Mouse (Mus musculus) E14TG2a.4 (cell line): ENCODE data around the gene Nexmif.
"Not testable (repeated sequence)": the region's sequence is repeated elsewhere in the genome, so short reads cannot be mapped to it uniquely, and the experiment has no call there.

Experiments
- H3K27me3 ChIP-seq: 2 replicates; pipeline ENCODE4 v1.6.1; 2014; ENCODE audit warnings: low read length, control low read depth; ENCODE audit not compliant: insufficient read depth
- H3K36me3 ChIP-seq: 2 replicates; pipeline ENCODE4 v1.6.1; 2014; ENCODE audit warnings: low read length, control low read depth; ENCODE audit not compliant: insufficient read depth
- H3K4me1 ChIP-seq: replicated peaks from 2 replicates; pipeline ENCODE4 v1.6.1; 2014; ENCODE audit warnings: low read depth, low read length, control low read depth
- H3K4me3 ChIP-seq: replicated peaks from 2 replicates; pipeline ENCODE4 v1.5.1; 2014; ENCODE audit warnings: mild to moderate bottlenecking, low read length
- H3K9me3 ChIP-seq: 2 replicates; pipeline ENCODE4 v1.6.1; 2014; ENCODE audit warnings: low read length, control low read depth
- CTCF ChIP-seq: conservative IDR thresholded peaks from 2 replicates; pipeline ENCODE4 v1.5.1; 2014; ENCODE audit warnings: low read length
- NANOG ChIP-seq: IDR thresholded peaks from 2 replicates; pipeline ENCODE4 v1.6.1; 2014; ENCODE audit warnings: borderline replicate concordance, low read length, mixed read lengths
- POU5F1 ChIP-seq: IDR thresholded peaks from 2 replicates; pipeline ENCODE4 v1.6.1; 2014; ENCODE audit warnings: low read length, borderline replicate concordance

Gene Nexmif

GRCm38 (mm10) chrX:104150072-104150471 is 50.9 kb downstream of the Nexmif start:
- Histone ChIP-seq H3K4me1 (no peaks in the 10 kb centered on the region), H3K36me3 (no peaks in the 10 kb centered on the region), H3K4me3 (no peak overlapping the region), H3K27me3 (no peaks in the 10 kb centered on the region), H3K9me3 (no peaks in the 10 kb centered on the region)
- TF ChIP-seq NANOG: no peak
- TF ChIP-seq POU5F1: no peak
- TF ChIP-seq CTCF: no peak

- H3K27me3 ChIP-seq, H3K4me1 ChIP-seq, H3K9me3 ChIP-seq, H3K36me3 ChIP-seq, H3K4me3 ChIP-seq: not testable (repeated sequence)
These were observed 85.7 kb downstream of the Nexmif start for GRCm38 (mm10) chrX:104115266-104115665.

GRCm38 (mm10) chrX:104114596-104114995 is 86.4 kb downstream of the Nexmif start:
- no peak overlapping the region for H3K4me3 ChIP-seq
- no peaks in the 10 kb centered on the region for H3K36me3 ChIP-seq
- no peaks in the 10 kb centered on the region for H3K9me3 ChIP-seq
- no peaks in the 10 kb centered on the region; the same call in 1 of the 2 replicates for H3K4me1 ChIP-seq
- TF ChIP-seq NANOG (no peak), CTCF (no peak), POU5F1 (no peak)
- H3K27me3 ChIP-seq: no peaks in the 10 kb centered on the region

GRCm38 (mm10) chrX:104054848-104055247 is 146.1 kb downstream of the Nexmif start:
- Histone ChIP-seq H3K27me3 (no peaks in the 10 kb centered on the region), H3K36me3 (no peaks in the 10 kb centered on the region), H3K4me3 (no peak overlapping the region), H3K9me3 (peaks cover 4% of the 10 kb centered on the region; the same call in 1 of the 2 replicates), H3K4me1 (no peaks in the 10 kb centered on the region)
- no peak for TF ChIP-seq POU5F1
- TF ChIP-seq NANOG: no peak
- no peak for TF ChIP-seq CTCF

GRCm38 (mm10) chrX:104040276-104040675 is 160.7 kb downstream of the Nexmif start:
- H3K27me3 ChIP-seq: no peaks in the 10 kb centered on the region; the same call in 1 of the 2 replicates
- H3K9me3 ChIP-seq: no peaks in the 10 kb centered on the region
- H3K4me1 ChIP-seq: no peaks in the 10 kb centered on the region
- no peak for TF ChIP-seq POU5F1
- no peak for TF ChIP-seq CTCF
- no peak for TF ChIP-seq NANOG
- no peak overlapping the region for H3K4me3 ChIP-seq
- no peaks in the 10 kb centered on the region for H3K36me3 ChIP-seq

DNA sequence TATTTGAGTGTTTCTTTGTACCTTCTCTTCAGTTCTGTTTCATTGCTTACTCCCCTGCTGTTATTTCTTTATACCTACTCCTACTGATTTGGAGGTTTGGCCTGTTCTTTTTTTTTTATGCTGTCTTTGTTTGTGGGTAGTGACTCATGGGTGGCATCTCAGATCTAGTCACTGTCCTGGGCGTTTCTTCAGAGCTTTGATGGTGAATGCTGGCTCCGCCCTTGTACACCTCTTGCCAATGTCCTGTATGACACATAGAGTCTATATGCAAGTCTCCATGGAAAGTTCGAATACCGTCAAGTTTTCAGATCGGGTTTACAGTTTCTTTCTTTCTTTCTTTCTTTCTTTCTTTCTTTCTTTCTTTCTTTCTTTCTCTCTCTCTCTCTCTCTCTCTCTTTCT is 167.1 kb downstream of the Nexmif start:
- no peaks in the 10 kb centered on the region for H3K27me3 ChIP-seq
- H3K36me3 ChIP-seq: no peaks in the 10 kb centered on the region
- H3K4me3 ChIP-seq: no peak overlapping the region
- TF ChIP-seq NANOG: no peak
- no peak for TF ChIP-seq CTCF
- TF ChIP-seq POU5F1: no peak
- no peaks in the 10 kb centered on the region for H3K4me1 ChIP-seq
- H3K9me3 ChIP-seq: no peaks in the 10 kb centered on the region

GRCm38 (mm10) chrX:104032756-104033155 is 168.2 kb downstream of the Nexmif start:
- Histone ChIP-seq H3K4me3 (no peak overlapping the region), H3K4me1 (no peaks in the 10 kb centered on the region), H3K9me3 (no peaks in the 10 kb centered on the region), H3K36me3 (no peaks in the 10 kb centered on the region), H3K27me3 (no peaks in the 10 kb centered on the region)
- no peak for TF ChIP-seq NANOG
